Mouse (Mus musculus) ES-E14 (cell line): ENCODE measurements around the gene Echdc2.

ENCODE experiments used
- HCFC1 ChIP-seq: IDR thresholded peaks from 2 replicates; pipeline ENCODE4 v1.6.1; 2012; ENCODE audit warnings: low read length, inconsistent platforms, borderline replicate concordance; ENCODE audit not compliant: insufficient read depth
- ZC3H11A ChIP-seq: IDR thresholded peaks from 2 replicates; pipeline ENCODE4 v1.6.1; 2012; ENCODE audit warnings: low read depth, mild to moderate bottlenecking, inconsistent platforms, low read length, borderline replicate concordance

DNA sequence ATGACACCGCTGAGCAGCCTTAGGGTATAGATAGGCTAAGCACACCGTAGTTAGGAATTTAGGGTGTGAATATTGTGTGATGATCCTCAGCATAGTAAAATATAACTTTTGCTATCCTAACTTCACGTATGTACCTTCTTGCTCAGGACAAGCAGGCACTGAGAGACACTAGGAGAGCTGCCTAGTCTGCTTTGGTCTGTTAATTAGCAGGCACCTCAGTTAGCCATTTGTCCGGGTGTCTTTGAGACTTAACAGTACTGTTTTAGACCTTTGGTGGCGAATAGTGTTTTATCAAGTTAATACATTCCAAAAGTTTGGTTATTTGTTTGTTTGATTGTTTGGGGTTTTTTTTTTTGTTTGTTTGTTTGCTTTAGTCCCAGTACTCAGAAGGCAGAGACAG is 37.7 kb upstream of the Echdc2 start:
- TF ChIP-seq ZC3H11A = no peak
- TF ChIP-seq HCFC1 = no peak
